Mouse (Mus musculus) liver, embryonic 11.5 days (tissue): ENCODE results near the gene Rad51b. TPM values are rescaled to one million over a fixed set of nuclear protein-coding genes. Genes with fewer than 3 reads are reported as not detected.
A peak's percentile ranks its signal among the peaks of the same experiment; 100 is the strongest.

Source experiments
- ATAC-seq: fragments of 200-750 bp; cut with Nextera tagmentation; replicated peaks from 2 replicates; pipeline ENCODE4 v1.8.0; 2017; ENCODE audit warnings: moderate number of reproducible peaks, mild to moderate bottlenecking, moderate TSS enrichment, moderate library complexity; ENCODE audit not compliant: low FRiP score
- DNase-seq: peaks from one replicate; pipeline ENCODE4 v3.0.0-alpha.2; 2017; ENCODE audit warnings: low spot score
- H3K27ac ChIP-seq: fragments of 300-500 bp; sonication (generic); 2 replicates; pipeline ENCODE4 v1.5.1; 2014; ENCODE audit warnings: mild to moderate bottlenecking, low read depth, low read length, control low read depth
- H3K27me3 ChIP-seq: fragments of 300-500 bp; sonication (generic); replicated peaks from 2 replicates; pipeline ENCODE4 v1.6.1; 2014; ENCODE audit warnings: low read length, mixed read lengths; ENCODE audit not compliant: control insufficient read depth, insufficient read depth
- H3K36me3 ChIP-seq: fragments of 300-500 bp; sonication (generic); 2 replicates; pipeline ENCODE4 v1.6.1; 2014; ENCODE audit warnings: mild to moderate bottlenecking, low read length, moderate library complexity, mixed read lengths; ENCODE audit not compliant: control insufficient read depth, insufficient read depth
- H3K4me1 ChIP-seq: fragments of 300-500 bp; sonication (generic); replicated peaks from 2 replicates; pipeline ENCODE4 v1.6.1; 2014; ENCODE audit warnings: low read length, mixed read lengths; ENCODE audit not compliant: control insufficient read depth, insufficient read depth
- H3K4me2 ChIP-seq: fragments of 300-500 bp; sonication (generic); 2 replicates; pipeline ENCODE4 v1.6.1; 2014; ENCODE audit warnings: mild to moderate bottlenecking, control low read depth, moderate library complexity
- H3K4me3 ChIP-seq: fragments of 300-500 bp; sonication (generic); 2 replicates; pipeline ENCODE4 v1.5.1; 2014; ENCODE audit warnings: low read depth, low read length, control low read depth
- H3K9ac ChIP-seq: fragments of 300-500 bp; sonication (generic); 2 replicates; pipeline ENCODE4 v1.6.1; 2014; ENCODE audit warnings: low read depth, low read length, control low read depth
- H3K9me3 ChIP-seq: fragments of 300-500 bp; sonication (generic); 2 replicates; pipeline ENCODE4 v1.6.1; 2016; ENCODE audit warnings: low read length, inconsistent platforms, mixed read lengths; ENCODE audit not compliant: control insufficient read depth
- WGBS: fragments of 180-500 bp; shearing (Covaris S2); extraction: QIAGEN DNeasy Blood & Tissue Kit; methylation state at CpG from one replicate; pipeline ENCODE4 v1.1.7; 2014; 5-methylcytosine and 5-hydroxymethylcytosine counted together
- polyA plus RNA-seq: library from polyadenylated mRNA; unstranded; fragments of >200 nt; fragmentation: Nextera tagmentation; extraction: Ambion mirVana; gene quantifications from 2 replicates; pipeline ENCODE4 v1.2.1, GENCODE M21; 2014

Rad51b gene
- polyA plus RNA-seq, 1 experiment from 2014 or later, result 8.3 TPM

GRCm38 (mm10) chr12:79686594-79687325, 389.7 kb downstream of the Rad51b start:
- no peaks in the 10 kb centered on the region for H3K9me3 ChIP-seq
- H3K4me2 ChIP-seq, result no peak overlapping the region
- ATAC-seq, result no peak
- H3K4me1 ChIP-seq, result peaks cover 9% of the 10 kb centered on the region
- no peak for DNase-seq
- H3K27ac ChIP-seq, result no peak overlapping the region
- H3K36me3 ChIP-seq, result no peaks in the 10 kb centered on the region
- no peak overlapping the region for H3K9ac ChIP-seq
- H3K4me3 ChIP-seq, result no peak overlapping the region
- 75% methylated on average over 9 of the region's 9 CpGs for WGBS
- no peaks in the 10 kb centered on the region for H3K27me3 ChIP-seq

- H3K27me3 ChIP-seq, result no peaks in the 10 kb centered on the region
- DNase-seq, result no peak
- no peak overlapping the region for H3K9ac ChIP-seq
- H3K9me3 ChIP-seq, result no peaks in the 10 kb centered on the region
- no peak for ATAC-seq
- H3K4me1 ChIP-seq, result peaks cover 9% of the 10 kb centered on the region
- H3K4me2 ChIP-seq, result no peak overlapping the region
- no peak overlapping the region for H3K27ac ChIP-seq
- no peaks in the 10 kb centered on the region for H3K36me3 ChIP-seq
- 62% methylated on average over 7 of the region's 7 CpGs for WGBS
- no peak overlapping the region for H3K4me3 ChIP-seq
Observed at GRCm38 (mm10) chr12:79687683-79688386, 390.8 kb downstream of the Rad51b start.

- WGBS, result 82% methylated on average over 8 of the region's 8 CpGs
- H3K9ac ChIP-seq, result no peak overlapping the region
- no peak for DNase-seq
- H3K4me2 ChIP-seq, result no peak overlapping the region
- H3K36me3 ChIP-seq, result no peaks in the 10 kb centered on the region
- no peaks in the 10 kb centered on the region for H3K9me3 ChIP-seq
- H3K4me1 ChIP-seq, result 0 out of 2 replicates have a peak, but pooled peaks cover 3% of the 10 kb centered on the region
- H3K4me3 ChIP-seq, result no peak overlapping the region
- peak; percentile 51; the same call in 1 of the 2 replicates for ATAC-seq
- H3K27ac ChIP-seq, result no peak overlapping the region
- no peaks in the 10 kb centered on the region for H3K27me3 ChIP-seq
Observed at GRCm38 (mm10) chr12:79689299-79689698, 392.2 kb downstream of the Rad51b start.

- H3K36me3 ChIP-seq, result no peaks in the 10 kb centered on the region
- H3K4me2 ChIP-seq, result no peak overlapping the region
- H3K9ac ChIP-seq, result no peak overlapping the region
- H3K4me1 ChIP-seq, result 0 out of 2 replicates have a peak, but pooled peaks cover 3% of the 10 kb centered on the region
- DNase-seq (no peak), ATAC-seq (no peak)
- WGBS, result 52% methylated on average over 14 of the region's 14 CpGs
- H3K9me3 ChIP-seq, result no peaks in the 10 kb centered on the region
- no peak overlapping the region for H3K4me3 ChIP-seq
- H3K27me3 ChIP-seq, result no peaks in the 10 kb centered on the region
- no peak overlapping the region for H3K27ac ChIP-seq
Observed at GRCm38 (mm10) chr12:79691929-79692862, 395.1 kb downstream of the Rad51b start.

- no peak overlapping the region for H3K27ac ChIP-seq
- H3K4me2 ChIP-seq, result no peak overlapping the region
- WGBS, result 87% methylated on average over 3 of the region's 3 CpGs
- H3K9ac ChIP-seq, result no peak overlapping the region
- no peaks in the 10 kb centered on the region for H3K9me3 ChIP-seq
- H3K36me3 ChIP-seq, result no peaks in the 10 kb centered on the region
- no peaks in the 10 kb centered on the region for H3K27me3 ChIP-seq
- ATAC-seq, result no peak
- no peak for DNase-seq
- no peaks in the 10 kb centered on the region for H3K4me1 ChIP-seq
- no peak overlapping the region for H3K4me3 ChIP-seq
Observed at GRCm38 (mm10) chr12:79695832-79696434, 398.9 kb downstream of the Rad51b start.

- Histone ChIP-seq H3K27me3 (no peaks in the 10 kb centered on the region), H3K27ac (no peak overlapping the region), H3K9ac (no peak overlapping the region), H3K4me1 (no peaks in the 10 kb centered on the region; the same call in 1 of the 2 replicates), H3K4me2 (no peak overlapping the region), H3K36me3 (no peaks in the 10 kb centered on the region), H3K9me3 (no peaks in the 10 kb centered on the region), H3K4me3 (no peak overlapping the region)
- ATAC-seq, result no peak
- no peak for DNase-seq
- WGBS, result 58% methylated on average over 8 of the region's 8 CpGs
Observed at GRCm38 (mm10) chr12:79703555-79703954, 406.5 kb downstream of the Rad51b start.

- Histone ChIP-seq H3K4me3 (no peak overlapping the region), H3K27me3 (no peaks in the 10 kb centered on the region), H3K9me3 (no peaks in the 10 kb centered on the region), H3K4me1 (no peaks in the 10 kb centered on the region; the same call in 1 of the 2 replicates), H3K27ac (no peak overlapping the region), H3K36me3 (no peaks in the 10 kb centered on the region), H3K9ac (no peak overlapping the region), H3K4me2 (no peak overlapping the region)
- no peak for DNase-seq
- ATAC-seq, result no peak
- 70% methylated on average over 11 of the region's 11 CpGs for WGBS
Observed at GRCm38 (mm10) chr12:79705501-79706266, 408.6 kb downstream of the Rad51b start.
